29 mouse cellular contexts compared by ENCODE assay signal in the genomic region with DNA sequence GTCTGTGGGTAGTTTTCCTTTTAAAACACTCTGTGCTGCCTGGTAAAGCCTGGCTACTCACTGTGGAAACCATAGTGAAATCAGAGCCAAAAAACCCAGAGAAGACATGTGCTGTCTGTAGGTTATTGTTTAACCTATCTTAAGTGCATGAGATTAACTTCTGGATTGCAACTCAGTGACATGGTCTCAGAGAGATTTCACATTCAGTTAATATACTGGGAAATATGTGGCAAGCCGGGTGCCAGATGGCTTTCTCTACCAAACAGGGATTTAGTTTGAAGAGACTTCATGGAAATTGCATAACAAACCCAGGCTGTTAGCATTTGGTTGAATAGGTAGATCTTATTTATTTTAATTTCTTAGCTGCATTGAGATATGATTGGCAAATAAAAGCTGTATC. TPM values are rescaled to one million over a fixed set of nuclear protein-coding genes. Genes with fewer than 3 reads are reported as not detected.
DNase-seq lines count a peak whose midpoint lies in the region; ATAC-seq lines count a peak whose summit lies in the region.
"Had no signal": no experiment of that assay in that cellular context is flagged by ENCODE, and none has a peak within 500 bp of the region (broad histone marks: within the 10 kb centered on the region; RNA-seq: fewer than 3 reads in every experiment).

No protein-coding gene starts in this region.

- H3K36me3 ChIP-seq in lung, embryonic 16.5 days (ENCODE audit: control insufficient read depth, insufficient read depth, low read length) = no peaks in the 10 kb centered on the region
- no peaks in the 10 kb centered on the region for H3K36me3 ChIP-seq in hindbrain, embryonic 13.5 days
- H3K36me3 ChIP-seq: embryonic facial prominence, embryonic 10.5 days; heart, embryonic 15.5 days; limb, embryonic 12.5 days; midbrain, embryonic 15.5 days; neural tube, embryonic 13.5 days had no signal

- no peak overlapping the region for H3K4me2 ChIP-seq in lung, embryonic 16.5 days (ENCODE audit: low read depth, low read length)
- no peak overlapping the region for H3K4me2 ChIP-seq in hindbrain, embryonic 13.5 days
- H3K4me2 ChIP-seq: heart, embryonic 15.5 days; hindbrain, embryonic 14.5 days; limb, embryonic 12.5 days; midbrain, embryonic 15.5 days; neural tube, embryonic 13.5 days had no signal

- H3K27ac ChIP-seq in lung, embryonic 16.5 days (ENCODE audit: low read length) = 0 out of 2 replicates have a peak overlapping the region, but pooled peaks have one; percentile 8
- H3K27ac ChIP-seq in hindbrain, embryonic 13.5 days = no peak overlapping the region
- H3K27ac ChIP-seq: embryonic facial prominence, embryonic 10.5 days; heart, embryonic 15.5 days; hindbrain, embryonic 14.5 days; liver, embryonic 14.5 days; macrophage; midbrain, embryonic 15.5 days; neural tube, embryonic 13.5 days had no signal

- 47% methylated on average over 1 of the region's 1 CpGs for WGBS in lung, embryonic 16.5 days
- 93% methylated on average over 1 of the region's 1 CpGs for WGBS in hindbrain, embryonic 13.5 days

- no peak for ATAC-seq in lung, embryonic 16.5 days (ENCODE audit: low read depth)
- ATAC-seq in hindbrain, embryonic 13.5 days (ENCODE audit: low FRiP score) = no peak
- ATAC-seq: CD4-positive, CD25-positive, alpha-beta regulatory T cell, adult 4 months; forebrain, postnatal 0 days; inflammation-experienced regulatory T-cells, adult 6 months; midbrain, embryonic 15.5 days had no signal

- DNase-seq in layer of hippocampus, adult 11-12 months (ENCODE audit: low spot score) = peak; percentile 42
- DNase-seq in layer of hippocampus, postnatal 10 days (ENCODE audit: low spot score in 2 of 2) = no peak
- DNase-seq in lung, postnatal 14 days = no peak
- peak; percentile 38 for DNase-seq in fibroblast of lung, adult 2 months (ENCODE audit: low read depth)
- DNase-seq in frontal cortex, postnatal 10 days (ENCODE audit: low spot score in 2 of 2) = no peak
- DNase-seq: adrenal gland, postnatal 36 days; cerebellum, adult 11-12 months; cerebellum, postnatal 10 days; forebrain, postnatal 0 days; gastrocnemius, postnatal 25 days; heart, postnatal 36 days; kidney, postnatal 14 days; retina, postnatal 1 day; right cerebral cortex, postnatal 25 days; spleen, adult 18-20 months; thymus, postnatal 36 days had no signal

- no peak overlapping the region for H3K9ac ChIP-seq in lung, embryonic 16.5 days (ENCODE audit: low read length)
- no peak overlapping the region for H3K9ac ChIP-seq in hindbrain, embryonic 13.5 days
- H3K9ac ChIP-seq: forebrain, postnatal 0 days; heart, embryonic 15.5 days; hindbrain, embryonic 14.5 days; limb, embryonic 12.5 days; liver, embryonic 14.5 days; midbrain, embryonic 15.5 days; neural tube, embryonic 13.5 days had no signal

- no peak overlapping the region for H3K4me3 ChIP-seq in lung, embryonic 16.5 days (ENCODE audit: low read length)
- H3K4me3 ChIP-seq in hindbrain, embryonic 13.5 days = no peak overlapping the region
- H3K4me3 ChIP-seq: embryonic facial prominence, embryonic 10.5 days; heart, embryonic 15.5 days; limb, embryonic 12.5 days; midbrain, embryonic 15.5 days; myocyte; neural tube, embryonic 13.5 days had no signal

- H3K9me3 ChIP-seq in lung, embryonic 16.5 days (ENCODE audit: control insufficient read depth, low read length) = no peaks in the 10 kb centered on the region
- no peaks in the 10 kb centered on the region for H3K9me3 ChIP-seq in hindbrain, embryonic 13.5 days
- H3K9me3 ChIP-seq: embryonic facial prominence, embryonic 10.5 days; heart, embryonic 15.5 days; limb, embryonic 12.5 days; midbrain, embryonic 15.5 days; neural tube, embryonic 13.5 days had no signal

- H3K27me3 ChIP-seq in lung, embryonic 16.5 days (ENCODE audit: control insufficient read depth, insufficient read depth, low read depth, low read length) = no peaks in the 10 kb centered on the region
- H3K27me3 ChIP-seq in hindbrain, embryonic 13.5 days = no peaks in the 10 kb centered on the region
- H3K27me3 ChIP-seq: heart, embryonic 15.5 days; limb, embryonic 12.5 days; midbrain, embryonic 15.5 days; neural tube, embryonic 13.5 days had no signal

- peaks cover 8% of the 10 kb centered on the region for H3K4me1 ChIP-seq in lung, embryonic 16.5 days (replicated peaks; ENCODE audit: control insufficient read depth, insufficient read depth, low read length)
- no peaks in the 10 kb centered on the region for H3K4me1 ChIP-seq in hindbrain, embryonic 13.5 days (replicated peaks)
- H3K4me1 ChIP-seq: limb, embryonic 12.5 days; midbrain, embryonic 15.5 days; neural tube, embryonic 13.5 days had no signal

RNA-seq across cellular contexts. Expression of gene Il1r1, which starts 17.8 kb away (rescaled TPM):
- 1 to 10 TPM; 3.3 to 3.4 TPM for total RNA-seq in layer of hippocampus, postnatal 10 days (2021)
- 11.2 and 11.7 TPM in 2 replicates for polyA plus RNA-seq in lung, embryonic 16.5 days (2015; fragmentation: Nextera tagmentation; extraction: Ambion mirVana)
- polyA plus RNA-seq in hindbrain, embryonic 13.5 days (2015; fragmentation: Nextera tagmentation; extraction: Ambion mirVana) = 0.74 and 0.98 TPM in 2 replicates
- polyA plus RNA-seq: CD4-positive, CD25-positive, alpha-beta regulatory T cell, adult 4 months had no signal

Comparison
In these comparisons a context has a peak if more than half of its experiments do, and no peak if none do; other contexts are left out.
1. DNase-seq: peak in layer of hippocampus, adult 11-12 months (single experiment) and fibroblast of lung, adult 2 months (single experiment); none in layer of hippocampus, postnatal 10 days (0 of 2), lung, postnatal 14 days (single experiment) and frontal cortex, postnatal 10 days (0 of 2).